In the genomic region with DNA sequence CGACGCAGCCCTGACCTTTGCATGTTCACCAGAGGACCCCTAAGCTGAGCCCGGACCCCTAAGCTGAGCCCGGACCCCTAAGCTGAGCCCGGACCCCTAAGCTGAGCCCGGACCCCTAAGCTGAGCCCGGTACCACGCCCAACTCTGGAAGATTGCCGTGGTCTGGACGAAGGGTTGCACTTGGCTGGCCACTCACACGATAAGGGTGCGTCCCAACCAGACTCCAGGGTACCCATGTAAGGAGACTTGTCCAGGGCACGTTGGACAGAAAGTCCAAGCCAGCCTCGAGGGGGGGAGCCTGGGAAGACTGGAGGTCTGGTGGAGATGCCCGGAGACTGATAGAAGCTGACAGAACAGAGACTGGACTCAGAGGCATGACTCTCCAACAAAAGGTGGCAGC, we compare ENCODE assay signal across 8 mouse cellular contexts. TPM values are rescaled to one million over a fixed set of nuclear protein-coding genes. Genes with fewer than 3 reads are reported as not detected.
DNase-seq lines count a peak whose midpoint lies in the region; ATAC-seq and TF ChIP-seq lines count a peak whose summit lies in the region.

No protein-coding gene starts in this region.

- no peaks in the 10 kb centered on the region for H3K36me3 ChIP-seq in neural tube, embryonic 11.5 days (ENCODE audit: control insufficient read depth, insufficient read depth, low read length)
- no peaks in the 10 kb centered on the region for H3K36me3 ChIP-seq in forebrain, embryonic 16.5 days (ENCODE audit: control insufficient read depth, insufficient read depth)
- no peaks in the 10 kb centered on the region for H3K36me3 ChIP-seq in limb, embryonic 14.5 days (ENCODE audit: control insufficient read depth, insufficient read depth, low read length)
- no peaks in the 10 kb centered on the region for H3K36me3 ChIP-seq in small intestine, adult 2 months (ENCODE audit: control insufficient read depth, insufficient read depth, low read length)

- H3K9me3 ChIP-seq in neural tube, embryonic 11.5 days (ENCODE audit: control insufficient read depth, low read length): no peaks in the 10 kb centered on the region
- no peaks in the 10 kb centered on the region for H3K9me3 ChIP-seq in forebrain, embryonic 16.5 days (ENCODE audit: control insufficient read depth, low read length)
- H3K9me3 ChIP-seq in limb, embryonic 14.5 days (ENCODE audit: control insufficient read depth, low read length): no peaks in the 10 kb centered on the region

- H3K4me3 ChIP-seq in neural tube, embryonic 11.5 days (ENCODE audit: low read depth, low read length): no peak overlapping the region
- peak overlapping the region; percentile 67 for H3K4me3 ChIP-seq in forebrain, embryonic 16.5 days (replicated peaks; ENCODE audit: low read length)
- peak overlapping the region; percentile 54; the same call in 1 of the 2 replicates for H3K4me3 ChIP-seq in limb, embryonic 14.5 days (replicated peaks; ENCODE audit: low read length)
- peak overlapping the region; percentile 73; the same call in 1 of the 2 replicates for H3K4me3 ChIP-seq in small intestine, adult 2 months (ENCODE audit: low read depth, low read length)

- no peak overlapping the region for H3K9ac ChIP-seq in neural tube, embryonic 11.5 days (ENCODE audit: low read length)
- H3K9ac ChIP-seq in forebrain, embryonic 16.5 days (replicated peaks; ENCODE audit: low read depth, low read length): no peak overlapping the region; the same call in 1 of the 2 replicates
- H3K9ac ChIP-seq in limb, embryonic 14.5 days (ENCODE audit: low read depth, low read length, severe bottlenecking): no peak overlapping the region

- no peak for DNase-seq in neural tube, embryonic 11.5 days (ENCODE audit: low spot score)
- no peak for DNase-seq in neural tube, embryonic 10.5 days (ENCODE audit: extremely low spot score, low spot score)
- no peak for DNase-seq in limb, embryonic 14.5 days (ENCODE audit: low spot score)
- DNase-seq in gastrocnemius, postnatal 4 days (ENCODE audit: low spot score in 2 of 2): no peak
- no peak for DNase-seq in adrenal gland, postnatal 10 days
- no peak for DNase-seq in layer of hippocampus, postnatal 14 days (ENCODE audit: low spot score in 2 of 2)

- no peak for TF ChIP-seq POLR2A in limb, embryonic 14.5 days (IDR thresholded peaks at IDR 0.05; ENCODE audit: borderline replicate concordance, extremely low read depth, insufficient read depth, insufficient read length)
- TF ChIP-seq POLR2A in small intestine, adult 2 months (IDR thresholded peaks at IDR 0.05; ENCODE audit: low read depth, low read length): no peak

- peaks cover 35% of the 10 kb centered on the region for H3K27me3 ChIP-seq in neural tube, embryonic 11.5 days (ENCODE audit: control insufficient read depth, insufficient read depth, low read length)
- peaks cover 3% of the 10 kb centered on the region; the same call in 1 of the 2 replicates for H3K27me3 ChIP-seq in forebrain, embryonic 16.5 days (replicated peaks; ENCODE audit: control insufficient read depth, insufficient read depth, low read length)
- peaks cover 21% of the 10 kb centered on the region for H3K27me3 ChIP-seq in limb, embryonic 14.5 days (ENCODE audit: control insufficient read depth, insufficient read depth, low read length)
- peaks cover 12% of the 10 kb centered on the region for H3K27me3 ChIP-seq in small intestine, adult 2 months (ENCODE audit: control insufficient read depth, insufficient read depth, low read length)

- peaks cover 14% of the 10 kb centered on the region for H3K4me1 ChIP-seq in neural tube, embryonic 11.5 days (ENCODE audit: control insufficient read depth, insufficient read depth, low read length)
- H3K4me1 ChIP-seq in forebrain, embryonic 16.5 days (replicated peaks; ENCODE audit: control insufficient read depth, insufficient read depth, low read length): peaks cover 31% of the 10 kb centered on the region
- H3K4me1 ChIP-seq in limb, embryonic 14.5 days (ENCODE audit: control insufficient read depth, insufficient read depth, low read length): peaks cover 20% of the 10 kb centered on the region
- H3K4me1 ChIP-seq in small intestine, adult 2 months (ENCODE audit: control insufficient read depth, insufficient read depth, insufficient read length, low read length): peaks cover 7% of the 10 kb centered on the region

- no peak overlapping the region for H3K27ac ChIP-seq in neural tube, embryonic 11.5 days (ENCODE audit: low read depth, low read length)
- H3K27ac ChIP-seq in forebrain, embryonic 16.5 days (ENCODE audit: low read length): no peak overlapping the region
- H3K27ac ChIP-seq in limb, embryonic 14.5 days (replicated peaks; ENCODE audit: low read depth, low read length): no peak overlapping the region
- H3K27ac ChIP-seq in small intestine, adult 2 months (ENCODE audit: insufficient read depth, low read depth, low read length): no peak overlapping the region

- no peak for TF ChIP-seq CTCF in small intestine, adult 2 months (IDR thresholded peaks at IDR 0.05; ENCODE audit: extremely low read depth, insufficient read length, insufficient replicate concordance, low read depth, low read length)

- peak overlapping the region; percentile 96; the same call in 1 of the 2 replicates for H3K4me2 ChIP-seq in neural tube, embryonic 11.5 days (ENCODE audit: low read depth)
- peak overlapping the region; percentile 84 for H3K4me2 ChIP-seq in forebrain, embryonic 16.5 days (ENCODE audit: low read length)
- H3K4me2 ChIP-seq in limb, embryonic 14.5 days (replicated peaks; ENCODE audit: low read depth, low read length, severe bottlenecking): peak overlapping the region; percentile 99

- 15% methylated on average over 15 of the region's 15 CpGs for WGBS in neural tube, embryonic 11.5 days
- 19% methylated on average over 15 of the region's 15 CpGs for WGBS in forebrain, embryonic 16.5 days
- 20% methylated on average over 15 of the region's 15 CpGs for WGBS in limb, embryonic 14.5 days
- 29% methylated on average over 15 of the region's 15 CpGs for whole genome bisulfite sequencing in small intestine, adult 2 months

- ATAC-seq in neural tube, embryonic 11.5 days (ENCODE audit: insufficient read depth, low FRiP score, low TSS enrichment): no peak
- no peak for ATAC-seq in forebrain, embryonic 16.5 days
- ATAC-seq in limb, embryonic 14.5 days (ENCODE audit: low FRiP score, low read depth): no peak

RNA-seq across cellular contexts. Expression of a gene that starts 5.2 kb away (rescaled TPM):
- 0.73 and 0.95 TPM in 2 replicates for polyA plus RNA-seq in neural tube, embryonic 11.5 days (2014; fragmentation: Nextera tagmentation; extraction: Ambion mirVana)
- 5.9 and 7.2 TPM in 2 replicates for polyA plus RNA-seq in forebrain, embryonic 16.5 days (2015; fragmentation: Nextera tagmentation; extraction: Ambion mirVana)
- polyA plus RNA-seq in limb, embryonic 14.5 days (2012; rRNA removed): 1.4 and 1.8 TPM in 2 replicates
- 1.5 and 2.6 TPM in 2 replicates for polyA plus RNA-seq in limb, embryonic 14.5 days (2014; fragmentation: Nextera tagmentation; extraction: Ambion mirVana)
- polyA plus RNA-seq in small intestine, adult 2 months (2012; rRNA removed): 0.19 and 0.50 TPM in 2 replicates
- total RNA-seq in gastrocnemius, postnatal 4 days (2021): 1 to 10 TPM in 1 of 2 experiments, under 1 TPM in 1; 0.39 to 1.3 TPM
- 1 to 10 TPM; 4.3 to 4.5 TPM for total RNA-seq in adrenal gland, postnatal 10 days (2021)
- 1 to 10 TPM in 1 of 2 experiments, under 1 TPM in 1; 0.74 to 1.5 TPM for total RNA-seq in layer of hippocampus, postnatal 14 days (2021)

RNA-seq across cellular contexts. Expression of a gene that starts 21.5 kb away (rescaled TPM):
- polyA plus RNA-seq in neural tube, embryonic 11.5 days (2014; fragmentation: Nextera tagmentation; extraction: Ambion mirVana): 12.8 and 14.0 TPM in 2 replicates
- 9.7 and 11.7 TPM in 2 replicates for polyA plus RNA-seq in forebrain, embryonic 16.5 days (2015; fragmentation: Nextera tagmentation; extraction: Ambion mirVana)
- polyA plus RNA-seq in limb, embryonic 14.5 days (2012; rRNA removed): 8.6 and 9.8 TPM in 2 replicates
- 10.6 and 11.4 TPM in 2 replicates for polyA plus RNA-seq in limb, embryonic 14.5 days (2014; fragmentation: Nextera tagmentation; extraction: Ambion mirVana)
- polyA plus RNA-seq in small intestine, adult 2 months (2012; rRNA removed): 1.8 and 1.9 TPM in 2 replicates
- 1 to 10 TPM; 7.8 to 8.1 TPM for total RNA-seq in gastrocnemius, postnatal 4 days (2021)
- 10 to 100 TPM; 11.9 to 14.3 TPM for total RNA-seq in adrenal gland, postnatal 10 days (2021)
- 10 to 100 TPM; 13.2 to 15.7 TPM for total RNA-seq in layer of hippocampus, postnatal 14 days (2021)
